Mouse (Mus musculus) ZHBTc4 (cell line): ENCODE results near the gene Kif16b.

Experiments
- DNase-seq: peaks from one replicate; pipeline ENCODE4 v3.0.0-alpha.2; 2011; ENCODE audit warnings: low read depth, low spot score

The Kif16b gene

GRCm38 (mm10) chr2:142900862-142901805 is at the start of gene Kif16b:
Gene Kif16b, minus strand, starts transcription at chr2:142901531.
- DNase-seq, result peak; percentile 97

GRCm38 (mm10) chr2:142940899-142941642 is 39.7 kb upstream of the Kif16b start:
- DNase-seq, result no peak

- no peak for DNase-seq
Observed at GRCm38 (mm10) chr2:142930445-142930844, 29.1 kb upstream of the Kif16b start.

- no peak for DNase-seq
Observed at GRCm38 (mm10) chr2:142929226-142930112, 28.1 kb upstream of the Kif16b start.

- no peak for DNase-seq
Observed at GRCm38 (mm10) chr2:142910808-142911388, 9.6 kb upstream of the Kif16b start.

- DNase-seq, result no peak
Observed at GRCm38 (mm10) chr2:142909213-142909612, 7.9 kb upstream of the Kif16b start.

GRCm38 (mm10) chr2:142907056-142907455 is 5.7 kb upstream of the Kif16b start:
- no peak for DNase-seq

GRCm38 (mm10) chr2:142902905-142903895 is 1.9 kb upstream of the Kif16b start:
- peak; percentile 97 for DNase-seq

GRCm38 (mm10) chr2:142900120-142900861 is 1.0 kb downstream of the Kif16b start:
- DNase-seq, result no peak

- no peak for DNase-seq
Observed at GRCm38 (mm10) chr2:142893780-142894179, 7.6 kb downstream of the Kif16b start.

GRCm38 (mm10) chr2:142891283-142891682 is 10.0 kb downstream of the Kif16b start:
- no peak for DNase-seq

GRCm38 (mm10) chr2:142884456-142884855 is 16.9 kb downstream of the Kif16b start:
- no peak for DNase-seq

- no peak for DNase-seq
Observed at GRCm38 (mm10) chr2:142883625-142883994, 17.7 kb downstream of the Kif16b start.

GRCm38 (mm10) chr2:142882871-142883624 is 18.3 kb downstream of the Kif16b start:
- no peak for DNase-seq

GRCm38 (mm10) chr2:142882466-142882865 is 18.9 kb downstream of the Kif16b start:
- DNase-seq, result no peak

GRCm38 (mm10) chr2:142881177-142881576 is 20.2 kb downstream of the Kif16b start:
- no peak for DNase-seq

GRCm38 (mm10) chr2:142879257-142879818 is 22.0 kb downstream of the Kif16b start:
- DNase-seq, result no peak

GRCm38 (mm10) chr2:142876636-142877035 is 24.7 kb downstream of the Kif16b start:
- no peak for DNase-seq
